Mouse (Mus musculus) gastrocnemius, postnatal 10 days (tissue): ENCODE data around the gene BC017158. TPM values are rescaled to one million over a fixed set of nuclear protein-coding genes. Genes with fewer than 3 reads are reported as not detected.

ENCODE experiments used
- DNase-seq: peaks from one replicate; pipeline ENCODE4 v3.0.0; 2021; ENCODE audit warnings: mixed read lengths
- total RNA-seq, 2 experiments: library from RNA; stranded (reverse); gene quantifications; 2 replicates each; pipeline ENCODE4 v1.2.3; 2021

The BC017158 gene
- total RNA-seq, 2 experiments from 2014 or later, result 7.0 to 11.9 TPM

- DNase-seq, result no peak
These were observed 11.8 kb upstream of the BC017158 start for GRCm38 (mm10) chr7:128309776-128310175.

- DNase-seq, result no peak
These were observed 11.2 kb upstream of the BC017158 start for GRCm38 (mm10) chr7:128309216-128309615.

GRCm38 (mm10) chr7:128307851-128308250, 9.9 kb upstream of the BC017158 start:
- no peak for DNase-seq

- peak; percentile 31 for DNase-seq
These were observed 6.9 kb upstream of the BC017158 start for GRCm38 (mm10) chr7:128304907-128305306.

- DNase-seq, result no peak
These were observed 6.2 kb upstream of the BC017158 start for GRCm38 (mm10) chr7:128304198-128304597.

- DNase-seq, result no peak
These were observed 4.2 kb upstream of the BC017158 start for GRCm38 (mm10) chr7:128302151-128302550.

GRCm38 (mm10) chr7:128300952-128301351, 3.0 kb upstream of the BC017158 start:
- no peak for DNase-seq

GRCm38 (mm10) chr7:128298481-128299342, 742 bp upstream of the BC017158 start:
- no peak for DNase-seq

- DNase-seq, result no peak
These were observed 716 bp downstream of the BC017158 start for GRCm38 (mm10) chr7:128297291-128297616.

- DNase-seq, result no peak
These were observed 1.5 kb downstream of the BC017158 start for GRCm38 (mm10) chr7:128296514-128296913.

GRCm38 (mm10) chr7:128294785-128295184, 3.2 kb downstream of the BC017158 start:
- DNase-seq, result no peak

- DNase-seq, result no peak
These were observed 8.9 kb downstream of the BC017158 start for GRCm38 (mm10) chr7:128288923-128289544.

- DNase-seq, result no peak
These were observed 12.9 kb downstream of the BC017158 start for GRCm38 (mm10) chr7:128285060-128285459.

- DNase-seq, result no peak
These were observed 13.9 kb downstream of the BC017158 start for GRCm38 (mm10) chr7:128284047-128284446.

- DNase-seq, result no peak
These were observed 15.3 kb downstream of the BC017158 start for GRCm38 (mm10) chr7:128282532-128283244.

- no peak for DNase-seq
These were observed 16.2 kb downstream of the BC017158 start for GRCm38 (mm10) chr7:128281765-128282164.

GRCm38 (mm10) chr7:128279750-128280149, 18.2 kb downstream of the BC017158 start:
- DNase-seq, result no peak

- DNase-seq, result no peak
These were observed 21.9 kb downstream of the BC017158 start for GRCm38 (mm10) chr7:128276051-128276450.

- no peak for DNase-seq
These were observed 26.5 kb downstream of the BC017158 start for GRCm38 (mm10) chr7:128271496-128271895.

GRCm38 (mm10) chr7:128270431-128270850, 27.5 kb downstream of the BC017158 start:
- DNase-seq, result no peak

GRCm38 (mm10) chr7:128267813-128268212, 30.2 kb downstream of the BC017158 start:
- no peak for DNase-seq

GRCm38 (mm10) chr7:128267391-128267790, 30.6 kb downstream of the BC017158 start:
- DNase-seq, result no peak

GRCm38 (mm10) chr7:128266056-128266455, 31.9 kb downstream of the BC017158 start:
- no peak for DNase-seq
